Mouse (Mus musculus) kidney, postnatal 10 days (tissue): Measurements from ENCODE around the gene Vmn1r223.
A peak's percentile ranks its signal among the peaks of the same experiment; 100 is the strongest.
"Not testable (repeated sequence)": the region's sequence is repeated elsewhere in the genome, so short reads cannot be mapped to it uniquely, and the experiment has no call there.

Source experiments
- DNase-seq: peaks from one replicate; pipeline ENCODE4 v3.0.0; 2021; ENCODE audit warnings: mixed read lengths

The Vmn1r223 gene

GRCm38 (mm10) chr13:23246834-23247233, at the start of gene Vmn1r223:
Vmn1r223 (plus strand) TSS chr13:23247134.
- not testable (repeated sequence) for DNase-seq

DNA sequence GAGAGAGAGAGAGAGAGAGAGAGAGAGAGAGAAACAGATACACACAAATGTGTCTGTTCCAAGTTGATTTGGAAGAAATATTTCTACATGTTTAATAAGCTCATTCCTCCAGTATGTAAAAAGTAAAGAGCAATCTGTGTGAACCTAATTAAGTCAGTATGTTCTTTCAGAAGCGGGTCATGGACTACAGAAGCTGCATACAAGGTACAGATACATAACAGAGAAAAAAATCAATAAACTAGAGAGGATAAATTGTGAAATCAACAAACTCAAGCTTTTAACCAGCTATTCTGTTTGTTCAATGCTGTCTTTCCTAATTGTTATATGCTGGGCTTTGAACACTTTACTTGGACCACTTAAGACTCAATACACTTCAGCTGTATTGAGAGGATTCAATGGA, 43.0 kb upstream of the Vmn1r223 start:
- DNase-seq = not testable (repeated sequence)

GRCm38 (mm10) chr13:23213827-23214226, 33.1 kb upstream of the Vmn1r223 start, which contains the start of gene Vmn1r221:
Vmn1r221 (plus strand) TSS chr13:23214127.
- not testable (repeated sequence) for DNase-seq

DNA sequence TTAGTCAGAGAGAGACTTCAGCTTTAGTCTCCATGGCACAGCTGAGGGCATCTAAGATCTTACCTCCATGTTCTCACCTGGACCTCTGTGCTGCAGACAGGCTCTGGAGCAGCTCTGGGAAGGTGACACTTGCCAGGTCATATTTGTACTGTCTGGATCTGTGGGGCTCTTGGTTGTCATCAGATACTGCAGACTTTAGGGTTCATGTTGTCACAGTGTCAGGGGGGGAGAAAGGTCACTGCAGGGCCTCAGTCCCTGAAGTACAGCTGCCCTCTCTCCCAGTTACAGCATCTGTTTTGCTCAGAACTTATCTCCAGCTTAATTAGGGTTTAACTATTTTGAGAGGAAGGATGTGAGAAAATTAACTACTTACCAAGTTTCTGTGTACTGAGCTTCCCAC, 11.1 kb upstream of the Vmn1r223 start, which contains the start of gene Vmn1r222:
TSS of gene Vmn1r222 (minus strand) at position 101 of the 400 bp plus-strand sequence.
- not testable (repeated sequence) for DNase-seq

DNA sequence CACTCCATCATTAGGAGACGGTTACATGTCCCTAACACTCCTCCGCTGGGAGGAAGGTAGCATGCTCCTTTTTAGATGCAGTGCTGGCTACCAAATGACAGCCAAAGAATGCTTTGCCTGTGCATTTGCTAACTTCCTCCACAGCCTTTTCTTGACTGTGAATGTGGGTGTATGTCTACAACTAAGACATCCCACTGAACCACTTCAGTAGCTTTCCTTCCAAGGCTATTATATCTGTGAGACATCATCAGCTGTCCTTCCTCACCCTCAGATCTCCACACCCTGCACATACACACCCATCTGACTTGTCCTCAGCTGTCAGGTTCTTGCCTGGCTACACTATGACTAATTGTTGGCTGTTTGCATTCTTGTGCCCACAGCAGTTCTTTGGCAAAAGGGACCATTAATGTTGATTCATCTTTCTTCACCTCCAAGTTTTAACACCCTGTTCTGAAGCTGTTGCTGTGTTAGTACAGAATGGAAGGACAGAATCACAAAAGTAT, 11.7 kb downstream of the Vmn1r223 start:
- DNase-seq = no peak

GRCm38 (mm10) chr13:23268606-23269005, 21.7 kb downstream of the Vmn1r223 start:
- DNase-seq = not testable (repeated sequence)

GRCm38 (mm10) chr13:23269127-23269526, 22.2 kb downstream of the Vmn1r223 start:
- DNase-seq = not testable (repeated sequence)

GRCm38 (mm10) chr13:23269681-23270080, 22.7 kb downstream of the Vmn1r223 start:
- DNase-seq = no peak

GRCm38 (mm10) chr13:23270321-23271101, 23.6 kb downstream of the Vmn1r223 start:
- peak; percentile 7 for DNase-seq

- no peak for DNase-seq
Measured at GRCm38 (mm10) chr13:23279576-23279975, 32.6 kb downstream of the Vmn1r223 start.

DNA sequence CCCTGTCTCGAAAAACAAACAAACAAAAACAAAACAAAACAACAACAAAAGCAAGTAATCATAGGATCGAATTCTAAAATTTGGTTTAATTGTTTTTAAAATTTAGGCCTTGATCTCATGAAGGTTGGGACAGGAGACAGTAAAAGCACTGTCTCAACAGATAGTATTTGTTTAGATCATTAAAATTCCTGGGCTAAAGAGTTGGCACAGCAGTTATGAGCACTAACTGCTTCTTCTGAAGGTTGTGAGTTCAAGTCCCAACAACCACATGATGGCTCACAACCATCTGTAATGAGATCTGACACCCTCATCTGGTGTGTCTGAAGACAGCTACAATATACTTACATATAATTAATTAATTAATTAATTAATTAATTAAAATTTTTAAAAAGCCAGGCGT, 33.1 kb downstream of the Vmn1r223 start:
- DNase-seq = no peak

GRCm38 (mm10) chr13:23285191-23285920, 38.4 kb downstream of the Vmn1r223 start:
- DNase-seq = no peak

- no peak for DNase-seq
Measured at GRCm38 (mm10) chr13:23285921-23286720, 39.2 kb downstream of the Vmn1r223 start.

DNA sequence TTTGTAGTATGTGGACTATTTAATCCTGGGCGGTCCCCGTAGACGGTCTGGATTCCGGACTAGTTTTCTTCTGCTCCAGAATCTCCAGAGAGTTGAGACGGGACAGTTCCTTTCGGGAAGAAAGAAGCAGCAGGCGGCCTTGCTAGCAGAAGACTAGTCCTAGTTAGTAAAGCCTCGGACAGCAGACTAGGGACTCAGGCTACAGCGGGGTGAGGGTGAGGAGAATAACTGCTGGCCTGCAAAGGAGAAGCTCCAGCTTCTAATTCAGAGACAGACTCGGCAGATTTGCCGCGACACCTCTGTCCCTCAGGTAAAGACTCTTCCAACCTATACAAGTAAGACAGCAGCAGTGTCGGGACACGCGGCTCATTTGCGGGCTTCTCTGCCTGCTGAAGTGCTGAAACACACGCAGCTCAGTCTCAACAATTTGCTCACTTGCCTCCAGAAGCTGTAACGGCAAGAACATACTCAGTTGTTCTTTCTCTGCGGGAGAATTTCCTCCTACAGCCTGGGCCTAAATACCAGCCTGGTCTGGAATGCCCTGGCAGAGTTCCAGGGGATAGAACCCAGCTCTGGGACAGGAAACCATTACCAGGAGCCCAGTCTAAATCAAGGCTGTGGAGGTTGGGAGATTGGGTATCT, 39.9 kb downstream of the Vmn1r223 start:
- peak; percentile 39 for DNase-seq

DNA sequence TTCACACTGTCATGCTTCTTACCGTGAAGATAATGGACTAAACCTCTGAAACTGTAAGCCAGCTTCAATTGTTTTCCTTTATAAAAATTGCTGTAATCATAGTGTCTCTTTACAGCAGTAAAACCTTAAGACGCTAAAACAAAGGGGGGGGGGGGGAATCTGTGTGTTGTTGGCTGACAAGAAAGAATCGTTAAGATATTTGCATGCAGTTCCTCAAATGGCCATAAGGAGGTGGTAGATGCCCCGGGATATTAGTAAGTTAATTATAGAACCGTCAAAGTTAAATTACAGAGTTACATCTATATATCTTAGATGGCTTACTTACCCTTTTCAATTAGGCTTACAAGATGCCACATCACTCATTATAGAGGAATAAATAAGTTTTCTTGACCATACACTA, 50.8 kb downstream of the Vmn1r223 start:
- DNase-seq = no peak

- DNase-seq = no peak
Measured at GRCm38 (mm10) chr13:23298445-23299232, 51.7 kb downstream of the Vmn1r223 start.

GRCm38 (mm10) chr13:23299276-23299998, 52.5 kb downstream of the Vmn1r223 start:
- no peak for DNase-seq

- peak; percentile 42 for DNase-seq
Measured at GRCm38 (mm10) chr13:23299999-23300341, 53.0 kb downstream of the Vmn1r223 start.
